Mouse (Mus musculus) WW6 (cell line): ENCODE results near the gene A630073D07Rik.
"Not testable (repeated sequence)": the region's sequence is repeated elsewhere in the genome, so short reads cannot be mapped to it uniquely, and the experiment has no call there.

ENCODE experiments used
- DNase-seq: peaks from one replicate; pipeline ENCODE4 v3.0.0-alpha.2; 2013; ENCODE audit warnings: low read depth, low spot score

The A630073D07Rik gene

DNA sequence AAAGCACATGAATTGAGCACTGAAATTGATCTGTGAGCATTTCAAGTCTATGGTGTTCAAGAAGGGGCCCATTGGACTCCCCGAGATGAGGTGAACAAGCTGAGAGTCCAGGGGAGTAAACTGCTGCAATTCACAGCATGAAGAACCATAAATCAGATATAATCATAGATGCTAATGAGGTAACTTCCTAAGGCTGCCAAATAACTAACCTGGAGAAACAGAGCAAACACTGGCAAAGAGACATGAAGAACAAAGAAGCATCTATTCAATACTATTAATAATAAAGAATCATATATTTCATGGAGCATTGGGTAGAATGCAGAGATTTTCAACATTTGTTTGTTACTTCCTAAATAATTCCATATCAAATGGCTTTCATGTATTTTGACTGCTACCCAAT lies at the start of gene A630073D07Rik:
A630073D07Rik (minus strand) TSS at position 101 of the 400 bp plus-strand sequence.
- DNase-seq, result no peak

GRCm38 (mm10) chr6:132700907-132701306 lies 49.6 kb upstream of the A630073D07Rik start, which contains the start of gene Tas2r121:
Gene Tas2r121, minus strand, starts transcription at chr6:132701007.
- no peak for DNase-seq

GRCm38 (mm10) chr6:132691596-132691995 lies 40.3 kb upstream of the A630073D07Rik start:
- DNase-seq, result not testable (repeated sequence)

- no peak for DNase-seq
Measured at GRCm38 (mm10) chr6:132656653-132657052, 5.3 kb upstream of the A630073D07Rik start, which contains the start of gene Tas2r120. Gene Tas2r120, plus strand, starts transcription at chr6:132656953.

DNA sequence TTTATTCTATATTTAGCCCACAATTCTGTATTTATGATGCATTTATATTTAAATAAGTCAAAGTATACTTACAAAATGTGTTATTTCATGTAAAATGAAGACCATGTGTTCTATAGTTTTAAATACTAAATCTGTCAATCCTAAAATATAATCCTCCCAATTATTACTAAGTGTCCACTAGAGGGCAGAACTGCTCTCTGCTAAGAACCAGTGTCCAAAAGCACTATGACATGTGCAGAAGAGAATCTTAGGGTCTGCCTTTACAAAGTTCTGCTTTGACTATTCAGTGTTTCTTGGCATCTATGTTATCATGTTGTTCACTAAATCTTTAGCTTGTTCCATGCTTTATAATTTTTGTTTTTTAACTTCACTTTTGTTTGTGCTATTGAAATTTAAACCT lies 1.9 kb downstream of the A630073D07Rik start:
- DNase-seq, result no peak

GRCm38 (mm10) chr6:132595613-132596012 lies 55.7 kb downstream of the A630073D07Rik start, which contains the start of gene Prp2:
Gene Prp2, plus strand, starts transcription at chr6:132595913.
- not testable (repeated sequence) for DNase-seq
